Mouse (Mus musculus) mouse trophoblast stem cell (cell line): ENCODE data around the gene Metap1d.

Source experiments
- in situ Hi-C, 2 experiments: fragments of 300-500 bp; cut with MseI, MboI; formaldehyde crosslinking; loops; 2 replicates in 1 of 2; 3 replicates in 1 of 2; pipeline ENCODE4 v1.15.1; 2025

Metap1d gene

DNA sequence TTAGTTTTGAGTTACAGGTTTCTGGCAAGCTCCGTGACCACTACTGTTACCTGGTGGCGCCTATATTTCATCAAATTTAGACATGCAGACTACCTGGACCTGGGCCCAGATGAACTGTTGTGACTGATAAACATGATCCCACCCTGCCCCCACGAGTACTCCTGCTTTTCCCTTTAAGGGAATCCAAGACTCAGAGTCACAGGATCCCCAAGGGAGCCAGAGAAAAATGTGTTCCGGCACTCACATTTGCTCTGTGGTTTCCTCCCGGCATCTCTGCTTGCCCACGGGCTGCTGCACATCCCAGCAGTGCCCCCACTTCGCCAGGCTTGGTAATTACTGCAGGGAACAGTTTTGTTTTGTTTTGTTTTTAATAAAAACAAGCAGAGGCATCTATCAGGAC, 21.3 kb downstream of the Metap1d start:
- in situ Hi-C loops: no loop called here

DNA sequence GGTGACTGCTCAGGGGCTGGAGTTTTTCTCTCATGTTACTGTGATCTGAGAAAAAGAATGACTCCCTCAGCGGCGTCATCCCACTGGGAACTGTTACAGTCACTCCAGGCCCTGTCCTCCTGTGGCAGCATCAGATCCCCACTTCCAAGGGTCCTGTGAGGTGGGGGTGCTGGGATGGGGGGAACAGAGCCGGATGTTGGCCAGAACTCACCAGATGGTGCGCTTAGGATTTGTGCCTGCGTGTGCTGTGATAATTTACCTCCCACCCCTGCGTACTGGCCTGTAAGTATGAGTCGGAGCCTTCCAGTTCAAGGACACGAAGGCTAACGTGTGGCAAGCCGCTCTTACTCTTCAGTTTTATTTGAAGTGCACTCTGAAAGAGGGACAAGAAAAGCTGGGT, 22.2 kb downstream of the Metap1d start:
- in situ Hi-C loops: no loop called here

DNA sequence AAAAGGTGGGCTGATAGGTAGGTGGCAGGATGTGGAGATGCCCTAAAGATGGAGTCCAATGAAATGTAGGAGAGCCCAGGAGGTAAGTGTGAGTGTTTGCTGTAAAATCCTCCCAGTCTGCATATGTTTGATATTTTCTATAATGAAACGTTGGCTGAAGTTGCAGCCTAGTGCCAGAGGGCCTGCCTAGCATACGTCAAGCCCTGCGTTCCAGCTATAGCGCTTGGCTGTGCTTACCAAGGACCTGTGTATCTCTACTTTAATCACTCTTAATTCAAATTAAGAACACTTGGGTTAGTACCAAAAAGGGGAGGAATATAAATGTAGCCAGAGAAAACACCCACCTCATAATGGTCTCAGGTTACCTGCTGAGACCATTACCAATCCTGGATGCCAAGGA, 22.7 kb downstream of the Metap1d start:
- in situ Hi-C loops: no loop called here

- in situ Hi-C loops: no loop called here
These were observed 24.7 kb downstream of the Metap1d start for GRCm38 (mm10) chr2:71477787-71478186.

DNA sequence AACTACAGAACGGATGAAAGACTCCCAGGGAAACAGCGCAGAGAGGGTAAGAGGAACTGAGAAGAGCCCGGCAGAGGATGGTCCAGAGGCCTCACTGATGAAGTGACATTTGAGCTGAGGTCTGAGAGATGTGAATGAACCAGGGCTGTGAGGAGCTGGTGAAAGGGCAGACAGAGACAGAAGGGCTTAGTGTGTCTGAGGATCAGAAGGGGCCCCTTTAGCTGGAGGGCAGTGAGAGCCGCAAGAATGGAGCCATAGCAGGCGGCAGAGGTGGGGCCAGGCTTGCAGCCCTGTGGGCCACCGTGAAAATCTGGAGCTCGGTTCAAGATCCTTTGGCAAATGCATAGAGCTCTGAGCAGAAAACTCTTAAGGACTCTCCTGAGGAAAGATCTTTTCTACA, 26.8 kb downstream of the Metap1d start:
- in situ Hi-C loops: no loop called here

- in situ Hi-C loops: no loop called here
These were observed 28.7 kb downstream of the Metap1d start for GRCm38 (mm10) chr2:71481825-71482224.

GRCm38 (mm10) chr2:71483046-71483716, 30.1 kb downstream of the Metap1d start:
- in situ Hi-C loops: no loop called here

DNA sequence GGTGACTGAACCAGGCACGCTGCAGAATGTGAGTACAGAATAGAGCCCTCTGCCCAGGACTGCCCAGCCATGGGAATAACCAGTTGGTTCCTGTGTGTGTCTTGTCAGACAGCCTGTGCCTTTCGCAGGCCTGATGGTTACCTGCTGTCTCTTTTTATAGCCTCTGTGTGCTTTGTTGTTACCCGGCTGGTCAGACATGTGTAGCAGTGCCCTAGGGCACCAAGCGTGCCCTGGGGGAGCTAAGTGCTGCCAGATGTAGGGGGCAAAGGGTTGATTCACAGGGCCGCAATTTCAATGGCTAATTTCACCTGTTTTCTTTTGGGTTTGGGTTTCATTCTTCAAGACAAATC, 30.6 kb downstream of the Metap1d start:
- in situ Hi-C loops: no loop called here

DNA sequence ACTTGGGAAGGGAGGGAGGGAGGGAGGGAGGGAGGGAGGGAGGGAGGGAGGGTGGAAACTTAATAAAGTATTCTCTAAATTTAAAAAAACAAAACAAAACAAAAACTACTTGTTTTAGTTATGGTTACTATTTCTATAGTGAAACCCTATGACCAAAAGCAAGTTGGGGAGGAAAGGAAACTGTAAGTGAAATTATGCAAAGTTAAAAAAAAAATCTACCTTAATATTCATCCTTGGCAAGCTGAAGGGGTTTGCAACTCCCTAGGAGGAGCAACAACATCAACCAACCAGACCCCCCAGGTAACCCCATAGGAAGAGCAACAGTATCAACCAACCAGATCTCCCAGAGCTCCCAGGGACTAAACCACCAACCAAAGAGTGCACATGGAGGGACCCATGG, 38.2 kb downstream of the Metap1d start:
- in situ Hi-C loops: no loop called here

- in situ Hi-C loops: no loop called here
These were observed 40.1 kb downstream of the Metap1d start for GRCm38 (mm10) chr2:71493161-71493683.

- in situ Hi-C loops: no loop called here
These were observed 41.4 kb downstream of the Metap1d start for GRCm38 (mm10) chr2:71494503-71494902.

DNA sequence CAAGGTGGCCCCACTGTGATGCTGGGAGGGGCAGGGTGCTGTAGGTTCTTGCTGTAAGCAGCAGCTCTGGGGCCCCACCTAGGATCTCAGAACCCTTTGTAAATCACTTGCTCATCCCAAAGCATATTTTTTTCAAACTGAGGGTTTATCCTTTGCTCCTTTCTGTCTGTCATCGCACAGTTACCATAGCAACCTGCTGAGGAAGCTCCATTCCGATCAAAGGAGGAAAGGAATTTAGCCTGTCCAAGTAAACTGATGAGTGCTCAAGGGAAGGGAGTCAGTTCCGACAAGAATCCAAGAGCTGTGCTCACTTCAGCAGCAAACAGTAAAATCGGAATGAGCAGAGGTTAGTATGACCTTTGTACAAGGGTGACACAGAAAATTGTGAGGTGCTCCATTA, 41.9 kb downstream of the Metap1d start:
- in situ Hi-C loops: no loop called here

- in situ Hi-C loops: no loop called here
These were observed 44.1 kb downstream of the Metap1d start for GRCm38 (mm10) chr2:71497175-71497574.

- in situ Hi-C loops: no loop called here
These were observed 46.5 kb downstream of the Metap1d start for GRCm38 (mm10) chr2:71499276-71500230.

DNA sequence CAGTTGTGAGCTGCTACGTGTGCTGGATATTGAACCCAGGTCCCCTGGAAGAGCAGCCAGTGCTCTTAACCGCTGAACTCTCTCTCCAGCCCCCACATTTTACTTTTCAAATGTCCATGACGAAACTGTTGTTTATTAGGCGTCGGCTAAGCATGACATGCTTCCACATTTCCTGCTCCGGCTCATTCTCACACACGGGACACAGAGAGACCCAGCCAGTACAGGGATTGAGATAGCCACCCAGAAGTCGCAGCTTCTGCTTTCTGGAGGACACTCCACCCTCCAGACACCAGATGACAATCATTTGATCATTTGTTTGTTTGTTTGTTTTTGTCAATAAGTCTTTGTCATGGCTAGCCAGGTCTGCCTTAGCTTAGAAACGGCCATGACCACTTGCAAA, 51.8 kb downstream of the Metap1d start:
- in situ Hi-C loops: no loop called here

GRCm38 (mm10) chr2:71511209-71511608, 58.1 kb downstream of the Metap1d start:
- in situ Hi-C loops: no loop called here

DNA sequence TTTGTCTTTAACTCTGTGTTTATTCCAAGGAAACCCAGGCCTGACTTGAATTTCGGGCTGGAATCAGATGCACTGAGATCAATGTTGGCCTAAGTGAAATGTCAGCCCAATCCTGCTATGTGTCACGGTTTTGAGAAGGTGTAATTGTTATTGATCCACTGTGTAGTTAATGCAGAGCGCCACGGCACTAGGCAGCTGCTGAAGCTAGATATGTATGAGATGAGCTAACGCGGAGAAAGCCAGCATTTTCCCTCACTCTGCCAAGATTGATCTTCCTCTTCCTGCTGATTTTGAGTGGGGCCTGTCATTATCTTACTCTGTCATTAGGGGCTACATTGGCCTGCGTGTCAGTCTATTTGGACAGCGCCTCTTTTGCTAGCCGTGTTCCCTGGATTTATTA, 59.2 kb downstream of the Metap1d start:
- in situ Hi-C loops: no loop called here

DNA sequence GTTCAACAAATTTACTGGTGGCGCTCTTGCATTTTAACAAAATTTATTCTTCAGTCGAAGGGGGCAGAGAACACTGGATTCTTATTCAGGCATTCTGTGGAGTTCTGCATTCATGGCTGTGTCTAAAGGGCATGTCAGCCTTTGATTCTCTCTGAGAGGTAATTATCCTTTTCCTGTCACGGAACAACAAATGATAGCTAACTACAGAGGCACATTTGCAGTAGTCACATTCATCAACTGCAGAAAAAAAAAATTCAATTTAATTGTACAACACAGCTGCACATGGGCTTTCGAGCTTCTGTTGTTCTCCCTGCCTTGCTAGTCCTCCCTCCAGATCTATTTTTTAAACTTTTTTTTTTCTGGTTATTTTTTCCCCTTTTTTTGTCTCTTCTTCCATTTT, 63.9 kb downstream of the Metap1d start:
- in situ Hi-C loops: no loop called here

GRCm38 (mm10) chr2:71517466-71518099, 64.5 kb downstream of the Metap1d start:
- in situ Hi-C loops: no loop called here

- in situ Hi-C loops: no loop called here
These were observed 69.8 kb downstream of the Metap1d start for GRCm38 (mm10) chr2:71522871-71523270.

DNA sequence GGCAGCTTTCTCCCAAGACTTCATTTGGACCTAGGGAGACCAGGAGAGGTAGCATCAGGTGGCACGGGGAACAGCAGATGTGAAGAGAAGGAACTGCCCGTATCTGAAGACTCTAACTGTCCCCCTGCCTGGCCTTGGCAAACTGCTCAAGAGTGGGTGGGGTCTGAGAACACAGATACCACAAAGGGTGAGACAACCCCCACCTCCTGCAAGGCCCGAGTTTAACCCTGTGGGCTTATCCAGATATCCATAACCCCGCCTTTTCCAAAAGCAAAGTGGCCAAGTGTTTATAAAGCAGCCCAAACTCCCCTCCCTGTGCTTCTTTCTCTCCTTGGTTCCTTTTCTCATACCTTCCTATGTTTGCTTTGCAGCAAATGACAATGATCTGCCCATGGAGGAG, 70.4 kb downstream of the Metap1d start:
- in situ Hi-C loops: no loop called here

DNA sequence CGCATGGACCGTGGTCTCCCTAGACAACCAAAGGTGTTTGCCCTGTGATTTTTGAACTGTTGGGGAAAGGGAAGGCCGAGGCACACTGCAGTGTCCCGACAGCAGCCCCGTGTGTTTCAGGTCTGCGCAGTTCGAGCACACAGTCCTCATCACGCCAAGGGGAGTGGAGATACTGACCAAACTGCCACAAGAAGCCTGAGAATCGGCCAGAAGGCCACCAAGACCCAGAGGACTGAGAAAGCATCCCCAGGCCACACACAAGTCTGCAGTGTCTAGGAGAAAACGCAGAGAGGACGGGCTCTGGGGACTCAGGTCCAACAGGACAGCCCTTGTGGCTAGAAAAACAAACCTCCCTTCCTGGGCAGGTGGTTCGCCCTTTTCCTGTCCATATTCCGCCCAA, 71.7 kb downstream of the Metap1d start:
- in situ Hi-C loops: no loop called here
